Mouse (Mus musculus): Measurements from ENCODE around the gene Il1rap. TPM values are rescaled to one million over a fixed set of nuclear protein-coding genes. Genes with fewer than 3 reads are reported as not detected.

The Il1rap gene
- total RNA-seq, 2 experiments from 2014 or later = 58.6 to 64.9 TPM

DNA sequence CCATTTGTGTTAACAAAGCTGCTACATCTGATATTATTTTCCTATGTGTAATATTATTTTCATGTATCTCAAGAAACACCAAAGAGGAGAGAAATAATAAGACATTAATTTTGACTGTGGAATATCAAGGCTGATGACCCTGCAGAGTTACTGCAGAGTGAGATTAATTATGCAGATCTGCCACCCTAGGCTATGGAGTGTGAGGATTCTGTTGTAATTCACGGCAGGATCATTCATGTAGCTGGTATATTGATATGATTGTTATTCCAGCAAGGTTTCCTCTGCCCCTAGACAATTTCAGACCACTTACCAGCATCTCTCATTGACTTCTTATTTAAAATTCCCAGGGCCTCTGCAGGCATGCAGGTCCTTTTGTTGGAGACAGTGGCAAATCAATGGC lies 29.0 kb downstream of the Il1rap start:
- no peak for DNase-seq (ENCODE audit: low spot score in 2 of 2)

GRCm38 (mm10) chr16:26612499-26613220 lies 31.2 kb downstream of the Il1rap start:
- peak in 1 of 2 experiments; percentile 54 for DNase-seq (ENCODE audit: low spot score in 2 of 2)

- DNase-seq (ENCODE audit: low spot score in 2 of 2) = no peak
These were observed 41.6 kb downstream of the Il1rap start for GRCm38 (mm10) chr16:26623141-26623540.

DNA sequence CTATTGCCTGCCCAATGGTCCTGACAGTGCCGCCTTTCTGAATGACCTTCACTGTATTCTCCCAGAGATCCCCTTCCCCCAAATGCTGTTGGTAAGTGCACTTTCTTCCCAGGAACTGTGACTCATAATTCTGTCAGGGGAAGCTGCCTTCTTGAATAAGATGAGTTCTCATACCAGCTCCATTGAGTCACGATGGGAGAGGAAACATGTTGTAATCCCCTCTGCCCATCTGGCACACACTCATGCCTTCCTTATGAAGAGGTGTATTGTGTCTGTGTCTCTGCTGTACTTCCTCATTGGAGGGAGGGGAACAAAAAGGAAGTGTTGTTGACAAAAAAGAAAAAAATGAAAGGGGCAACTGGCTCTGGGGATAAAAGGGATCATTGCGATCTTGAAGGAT lies 44.6 kb downstream of the Il1rap start:
- peak; percentile 21 to 47 for DNase-seq (ENCODE audit: low spot score in 2 of 2)

- DNase-seq (ENCODE audit: low spot score in 2 of 2) = peak in 1 of 2 experiments; percentile 67
These were observed 53.3 kb downstream of the Il1rap start for GRCm38 (mm10) chr16:26634800-26635199.

- DNase-seq (ENCODE audit: low spot score in 2 of 2) = no peak
These were observed 61.6 kb downstream of the Il1rap start for GRCm38 (mm10) chr16:26643077-26643476.

DNA sequence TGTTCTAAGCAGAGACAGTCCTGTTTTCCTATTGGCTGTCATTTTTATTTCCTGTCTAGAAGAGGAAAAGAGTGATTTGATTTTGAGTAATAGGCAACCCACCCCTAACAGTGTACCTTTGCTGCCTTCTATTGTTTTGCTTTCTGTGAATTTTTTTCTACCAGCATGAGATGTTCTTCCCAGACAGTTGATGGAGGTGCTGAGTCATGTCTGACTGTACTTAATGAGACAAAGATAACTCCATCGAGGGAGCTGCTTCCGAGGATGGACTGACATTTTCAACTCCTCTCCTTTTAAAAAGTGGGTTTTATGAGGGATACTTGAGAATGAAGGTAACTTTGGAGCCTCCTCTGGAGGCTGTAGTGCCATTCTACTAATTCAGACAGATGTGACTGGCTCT lies 64.6 kb downstream of the Il1rap start:
- no peak for DNase-seq (ENCODE audit: low spot score in 2 of 2)

- no peak for DNase-seq (ENCODE audit: low spot score in 2 of 2)
These were observed 65.5 kb downstream of the Il1rap start for GRCm38 (mm10) chr16:26647036-26647435.

- peak in 1 of 2 experiments; percentile 45 for DNase-seq (ENCODE audit: low spot score in 2 of 2)
These were observed 81.4 kb downstream of the Il1rap start for GRCm38 (mm10) chr16:26662722-26663436.

- peak; percentile 38 to 83 for DNase-seq (ENCODE audit: low spot score in 2 of 2)
These were observed 84.9 kb downstream of the Il1rap start for GRCm38 (mm10) chr16:26666401-26666800.

DNA sequence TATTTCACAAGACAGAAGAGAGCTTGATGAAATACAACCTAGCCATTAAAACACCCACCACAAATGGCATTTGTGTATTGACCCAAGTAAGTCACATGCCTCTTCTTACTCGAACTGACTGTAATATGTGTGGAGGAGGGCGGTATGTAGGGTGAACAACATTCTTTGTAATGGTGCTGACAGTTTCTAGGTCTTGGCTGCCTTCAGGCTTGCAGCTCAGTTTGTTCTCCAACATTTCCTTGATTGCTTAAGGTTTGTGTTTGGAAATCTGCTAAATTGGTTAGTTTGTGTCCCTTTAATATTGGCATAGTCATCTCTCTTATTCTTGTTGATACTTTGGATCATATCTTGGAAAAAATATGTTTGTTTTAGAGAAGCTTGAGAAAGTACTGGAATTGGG lies 87.6 kb downstream of the Il1rap start:
- DNase-seq (ENCODE audit: low spot score in 2 of 2) = no peak

DNA sequence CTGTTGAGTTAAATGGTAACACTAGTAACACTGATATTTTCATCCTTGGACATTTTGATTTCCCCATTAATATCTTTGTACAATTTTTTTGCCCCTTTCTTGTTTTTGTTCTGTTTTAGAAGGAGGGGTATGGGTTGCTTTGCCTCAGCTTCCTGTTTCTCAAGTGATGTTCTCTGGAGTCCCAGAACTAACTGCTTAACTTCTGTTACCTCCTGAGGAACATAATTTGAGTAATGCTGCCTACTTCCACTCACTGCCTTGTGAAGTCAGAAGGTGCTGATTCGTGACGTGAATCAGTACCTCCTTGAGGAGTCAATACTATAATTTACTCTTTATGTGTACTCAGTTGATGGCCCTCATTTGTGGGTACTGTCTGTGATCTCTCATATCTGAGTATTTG lies 98.9 kb downstream of the Il1rap start:
- DNase-seq (ENCODE audit: low spot score in 2 of 2) = no peak

GRCm38 (mm10) chr16:26689771-26690170 lies 108.3 kb downstream of the Il1rap start:
- no peak for DNase-seq (ENCODE audit: low spot score in 2 of 2)

DNA sequence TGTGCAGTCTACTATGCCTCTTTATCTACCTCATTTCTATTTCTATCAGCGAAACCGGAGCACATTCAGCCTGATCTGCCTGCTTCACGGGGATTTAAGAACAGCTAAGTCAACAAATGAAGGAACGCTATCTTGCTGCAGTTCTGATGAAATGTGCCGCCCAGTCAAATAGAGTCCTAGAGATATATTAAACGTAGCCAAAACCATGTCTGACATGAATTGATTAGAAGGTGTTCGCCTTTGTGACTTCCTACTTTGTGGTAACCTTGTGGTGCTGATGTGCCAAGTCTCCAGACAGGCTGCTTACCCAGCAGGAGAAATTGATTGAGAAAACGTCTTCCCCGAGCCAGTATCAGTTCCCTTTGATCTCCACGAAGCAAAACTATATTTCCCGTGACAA lies 109.8 kb downstream of the Il1rap start:
- no peak for DNase-seq (ENCODE audit: low spot score in 2 of 2)

DNA sequence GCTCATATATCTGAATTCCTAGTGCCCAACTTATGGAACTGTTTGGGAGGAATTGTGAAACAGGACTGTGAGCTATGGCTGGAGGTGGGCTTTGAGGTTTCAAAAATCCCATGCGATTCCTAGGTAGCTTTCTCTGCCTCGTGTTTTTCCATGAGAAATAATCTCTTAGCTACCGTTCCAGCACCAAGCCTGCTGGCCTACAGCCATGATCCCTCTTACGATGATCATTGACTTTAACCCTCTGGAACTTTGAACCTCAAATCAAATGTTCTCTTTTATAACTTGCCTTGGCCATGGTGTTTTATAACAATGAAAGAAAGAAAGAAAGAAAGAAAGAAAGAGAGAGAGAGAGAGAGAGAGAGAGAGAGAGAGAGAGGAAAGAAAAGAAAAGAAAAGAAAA lies 116.6 kb downstream of the Il1rap start:
- DNase-seq (ENCODE audit: low spot score in 2 of 2) = no peak

DNA sequence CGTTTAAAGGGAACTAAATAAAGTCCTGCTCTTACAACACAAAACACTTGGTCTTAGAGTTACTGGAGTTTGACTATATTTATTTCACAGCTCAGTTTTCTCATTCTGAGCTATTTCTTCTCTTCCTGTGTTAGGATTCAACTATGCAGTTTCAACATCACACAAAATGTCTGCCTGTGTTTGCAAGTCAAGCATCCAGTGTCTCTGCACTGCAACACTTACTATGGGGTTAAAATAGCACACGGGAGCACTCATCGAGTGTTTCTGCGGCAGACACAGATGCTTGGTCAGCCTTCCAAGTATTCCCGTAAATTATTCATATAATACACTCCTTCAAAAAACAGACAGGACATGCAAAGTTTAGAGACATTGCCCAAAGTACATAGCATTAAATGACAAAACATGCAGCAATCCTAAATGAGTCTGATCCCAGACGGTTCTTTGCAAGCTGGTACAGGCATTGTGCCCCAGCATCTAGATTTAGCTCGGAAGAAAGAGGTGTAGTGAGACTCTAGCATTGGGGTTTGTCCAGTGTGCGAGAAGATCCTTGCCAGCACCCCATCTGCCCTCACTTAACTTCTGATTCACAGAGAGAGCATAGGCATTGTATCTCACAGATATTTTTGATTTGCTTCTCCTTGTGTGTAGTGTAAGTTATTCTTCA lies 119.1 kb downstream of the Il1rap start:
- DNase-seq (ENCODE audit: low spot score in 2 of 2) = no peak

- DNase-seq (ENCODE audit: low spot score in 2 of 2) = no peak
These were observed 124.3 kb downstream of the Il1rap start for GRCm38 (mm10) chr16:26705658-26706371.

- no peak for DNase-seq (ENCODE audit: low spot score in 2 of 2)
These were observed 125.0 kb downstream of the Il1rap start for GRCm38 (mm10) chr16:26706503-26706902.

GRCm38 (mm10) chr16:26710922-26711321 lies 129.4 kb downstream of the Il1rap start:
- DNase-seq (ENCODE audit: low spot score in 2 of 2) = peak in 1 of 2 experiments; percentile 51

DNA sequence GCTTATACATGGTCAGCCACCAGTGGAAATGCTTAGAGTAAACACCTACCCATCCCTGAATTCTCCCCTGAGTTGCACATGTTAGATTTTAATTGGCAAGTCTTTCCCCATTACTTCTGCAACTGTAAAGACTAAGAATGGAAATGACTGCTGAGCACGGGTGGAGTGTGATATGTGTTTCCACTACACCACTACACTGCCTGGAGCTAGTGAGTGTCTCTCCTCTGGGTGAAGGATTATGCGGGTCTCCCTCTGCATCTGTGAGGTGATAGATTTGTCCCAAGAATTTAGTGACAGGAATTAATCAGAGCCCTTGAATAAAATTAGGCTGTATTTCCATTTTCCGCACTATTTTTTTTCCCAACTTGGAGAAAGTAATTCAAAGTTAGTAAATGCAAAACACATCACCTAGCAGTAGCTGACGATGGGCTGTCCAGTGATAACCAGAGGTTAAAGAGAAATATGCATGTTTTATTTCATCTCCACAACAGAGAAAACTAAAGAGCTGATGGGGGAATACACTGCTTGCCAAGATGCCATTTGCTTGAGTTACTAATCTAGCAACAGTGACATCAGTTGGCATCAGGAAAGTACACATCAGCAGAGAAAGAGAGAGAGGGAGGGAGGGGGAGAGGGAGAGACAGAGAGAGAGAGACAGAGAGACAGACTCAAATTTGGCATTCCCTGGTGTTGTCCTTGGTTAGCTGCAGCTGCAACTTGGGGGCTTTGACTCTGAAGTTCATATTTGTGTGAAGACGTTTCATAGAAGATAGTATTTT lies 132.2 kb downstream of the Il1rap start:
- peak in 1 of 2 experiments; percentile 48 for DNase-seq (ENCODE audit: low spot score in 2 of 2)

GRCm38 (mm10) chr16:26722464-26722863 lies 141.0 kb downstream of the Il1rap start:
- DNase-seq (ENCODE audit: low spot score in 2 of 2) = peak in 1 of 2 experiments; percentile 19

All from layer of hippocampus, adult 18-20 months (tissue).